ENCODE assay signal across 21 mouse cellular contexts in the genomic region with DNA sequence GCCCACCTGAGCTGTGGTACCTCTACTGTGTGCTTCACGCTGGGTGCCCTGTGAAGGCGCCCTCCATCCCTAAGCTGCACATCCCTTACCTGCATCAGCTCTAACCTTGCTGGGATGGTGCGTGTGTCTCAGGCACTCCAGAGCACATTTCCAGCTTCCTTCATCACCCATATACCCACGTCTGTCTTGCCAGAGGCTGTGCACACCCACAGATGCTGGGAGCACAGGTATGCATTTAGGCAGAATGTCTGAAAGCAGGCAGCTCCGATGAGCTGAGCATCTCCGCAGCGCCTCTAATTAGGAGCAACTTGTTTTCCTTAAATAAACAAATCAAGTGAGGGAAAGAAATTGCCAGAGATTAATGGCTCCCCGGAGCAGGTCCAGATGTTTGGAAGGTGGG. TPM values are rescaled to one million over a fixed set of nuclear protein-coding genes. Genes with fewer than 3 reads are reported as not detected.
DNase-seq lines count a peak whose midpoint lies in the region; ATAC-seq and TF ChIP-seq lines count a peak whose summit lies in the region.
"Had no signal": no experiment of that assay in that cellular context is flagged by ENCODE, and none has a peak within 500 bp of the region (broad histone marks: within the 10 kb centered on the region; RNA-seq: fewer than 3 reads in every experiment).

No protein-coding gene starts in this region.

- no peaks in the 10 kb centered on the region for H3K27me3 ChIP-seq in cerebellum, adult 2 months (ENCODE audit: control insufficient read depth, insufficient read depth, low read length)
- H3K27me3 ChIP-seq in hindbrain, postnatal 0 days (ENCODE audit: insufficient read depth, low read length) = no peaks in the 10 kb centered on the region
- H3K27me3 ChIP-seq in neural tube, embryonic 14.5 days (ENCODE audit: control insufficient read depth, insufficient read depth, low read length) = no peaks in the 10 kb centered on the region

- TF ChIP-seq POLR2A in cerebellum, adult 2 months (IDR thresholded peaks at IDR 0.05; ENCODE audit: borderline replicate concordance, insufficient read depth, low read length) = no peak

- peak in 1 of 2 experiments; percentile 59 for DNase-seq in cerebellum, adult 2 months
- DNase-seq in cerebellum, postnatal 4 days (ENCODE audit: low spot score in 2 of 2) = no peak
- no peak for DNase-seq in layer of hippocampus, adult 2 months (ENCODE audit: low spot score in 2 of 2)
- no peak for DNase-seq in layer of hippocampus, adult 8-10 months (ENCODE audit: low spot score in 2 of 2)
- DNase-seq in hindbrain, postnatal 0 days (ENCODE audit: low spot score) = no peak
- no peak for DNase-seq in layer of hippocampus, postnatal 10 days (ENCODE audit: low spot score in 2 of 2)
- no peak for DNase-seq in gastrocnemius, adult 8-10 months (ENCODE audit: low spot score in 2 of 2)
- DNase-seq: embryo, embryonic 11 days; gastrocnemius, adult 2 months; heart, adult 11 months; kidney, adult 11 months; kidney, postnatal 10 days; layer of hippocampus, adult 9-11 months; retina, postnatal 1 day; thymus, postnatal 4 days had no signal

- H3K9ac ChIP-seq in hindbrain, postnatal 0 days (replicated peaks; ENCODE audit: low read length) = no peak overlapping the region
- no peak overlapping the region; the same call in 1 of the 2 replicates for H3K9ac ChIP-seq in neural tube, embryonic 14.5 days (replicated peaks; ENCODE audit: low read depth, low read length)
- H3K9ac ChIP-seq: embryonic facial prominence, embryonic 15.5 days; liver, embryonic 15.5 days had no signal

- WGBS in cerebellum, adult 2 months = 15% methylated on average over 8 of the region's 8 CpGs
- 67% methylated on average over 8 of the region's 8 CpGs for WGBS in hindbrain, postnatal 0 days
- 69% methylated on average over 8 of the region's 8 CpGs for WGBS in neural tube, embryonic 14.5 days

- H3K4me3 ChIP-seq in cerebellum, adult 2 months (replicated peaks; ENCODE audit: insufficient read depth, low read depth, low read length) = peak overlapping the region; percentile 90
- H3K4me3 ChIP-seq in layer of hippocampus, adult 2 months = peak overlapping the region; percentile 83
- no peak overlapping the region for H3K4me3 ChIP-seq in hindbrain, postnatal 0 days (ENCODE audit: low read length)
- peak overlapping the region; percentile 7; the same call in 1 of the 2 replicates for H3K4me3 ChIP-seq in neural tube, embryonic 14.5 days (ENCODE audit: low read depth, low read length)
- H3K4me3 ChIP-seq: embryonic facial prominence, embryonic 15.5 days; gastrocnemius, adult 2 months; liver, embryonic 15.5 days; megakaryocyte, embryonic 14.5 days had no signal

- H3K9me3 ChIP-seq in hindbrain, postnatal 0 days (ENCODE audit: low read length) = no peaks in the 10 kb centered on the region
- no peaks in the 10 kb centered on the region for H3K9me3 ChIP-seq in neural tube, embryonic 14.5 days (ENCODE audit: control insufficient read depth, low read length)
- H3K9me3 ChIP-seq: embryonic facial prominence, embryonic 15.5 days; liver, embryonic 15.5 days; megakaryocyte, embryonic 14.5 days had no signal

- TF ChIP-seq CTCF in cerebellum, adult 2 months (IDR thresholded peaks at IDR 0.05; ENCODE audit: borderline replicate concordance, insufficient read depth, low read depth, low read length) = no peak
- no peak for TF ChIP-seq CTCF in layer of hippocampus, adult 2 months (conservative IDR thresholded peaks at IDR 0.05)
- TF ChIP-seq CTCF in hindbrain, postnatal 0 days (IDR thresholded peaks at IDR 0.05; ENCODE audit: low read depth) = no peak

- H3K36me3 ChIP-seq in hindbrain, postnatal 0 days (ENCODE audit: insufficient read depth, low read length) = no peaks in the 10 kb centered on the region
- H3K36me3 ChIP-seq in neural tube, embryonic 14.5 days (ENCODE audit: control insufficient read depth, insufficient read depth, low read length) = no peaks in the 10 kb centered on the region
- H3K36me3 ChIP-seq: embryonic facial prominence, embryonic 15.5 days; liver, embryonic 15.5 days had no signal

- ATAC-seq in hindbrain, postnatal 0 days = no peak
- ATAC-seq in neural tube, embryonic 14.5 days (ENCODE audit: low read depth) = no peak
- ATAC-seq: lung, postnatal 0 days had no signal

- H3K4me1 ChIP-seq in cerebellum, adult 2 months (ENCODE audit: control insufficient read depth, insufficient read depth, low read length) = peaks cover 10% of the 10 kb centered on the region; the same call in 1 of the 2 replicates
- peaks cover 15% of the 10 kb centered on the region; the same call in 1 of the 2 replicates for H3K4me1 ChIP-seq in hindbrain, postnatal 0 days (ENCODE audit: insufficient read depth, low read length)
- peaks cover 25% of the 10 kb centered on the region for H3K4me1 ChIP-seq in neural tube, embryonic 14.5 days (ENCODE audit: control insufficient read depth, insufficient read depth, low read length)
- H3K4me1 ChIP-seq: liver, embryonic 15.5 days; megakaryocyte, embryonic 14.5 days had no signal

- H3K4me2 ChIP-seq in hindbrain, postnatal 0 days (ENCODE audit: low read depth, low read length) = peak overlapping the region; percentile 67
- H3K4me2 ChIP-seq in neural tube, embryonic 14.5 days (ENCODE audit: low read depth, low read length) = peak overlapping the region; percentile 65
- H3K4me2 ChIP-seq: liver, embryonic 15.5 days had no signal

- H3K27ac ChIP-seq in cerebellum, adult 2 months (ENCODE audit: insufficient read depth, low read length) = peak overlapping the region; percentile 100
- H3K27ac ChIP-seq in layer of hippocampus, adult 2 months = peak overlapping the region; percentile 97
- H3K27ac ChIP-seq in hindbrain, postnatal 0 days = no peak overlapping the region
- H3K27ac ChIP-seq in neural tube, embryonic 14.5 days (ENCODE audit: low read depth, low read length) = no peak overlapping the region
- H3K27ac ChIP-seq: embryonic facial prominence, embryonic 15.5 days; gastrocnemius, adult 2 months; liver, embryonic 15.5 days had no signal

RNA-seq across cellular contexts. Expression of a gene that starts 3.9 kb away (rescaled TPM):
- polyA plus RNA-seq in cerebellum, adult 2 months (2012; rRNA removed) = 113 and 136 TPM in 2 replicates
- total RNA-seq in layer of hippocampus, adult 2 months (2021) = 10 to 100 TPM; 85.0 to 89.1 TPM
- 10 to 100 TPM; 64.7 to 84.8 (median 76.0) TPM for total RNA-seq in layer of hippocampus, adult 8-10 months (2022)
- 25.1 and 33.8 TPM in 2 replicates for total RNA-seq in hindbrain, postnatal 0 days (2014; rRNA removed)
- 8.9 and 9.8 TPM in 2 replicates for polyA plus RNA-seq in hindbrain, postnatal 0 days (2015; fragmentation: Nextera tagmentation; extraction: Ambion mirVana)
- polyA plus RNA-seq in neural tube, embryonic 14.5 days (2014; fragmentation: Nextera tagmentation; extraction: Ambion mirVana) = 19.9 and 20.3 TPM in 2 replicates
- 10 to 100 TPM; 58.0 to 63.4 TPM for total RNA-seq in layer of hippocampus, postnatal 10 days (2021)
- under 1 TPM; 0.13 to 0.29 (median 0.15) TPM for total RNA-seq in gastrocnemius, adult 8-10 months (2022)
- total RNA-seq: hematopoietic stem cell, adult 5-6 weeks had no signal

Comparison
In these comparisons a context has a peak if more than half of its experiments do, and no peak if none do; other contexts are left out.
1. H3K27ac ChIP-seq: peak in cerebellum, adult 2 months (single experiment) and layer of hippocampus, adult 2 months (single experiment); none in hindbrain, postnatal 0 days (single experiment) and neural tube, embryonic 14.5 days (single experiment).
2. RNA of a gene that starts 3.9 kb away (total RNA-seq): 85.0 to 89.1 TPM in layer of hippocampus, adult 2 months, 64.7 to 84.8 TPM in layer of hippocampus, adult 8-10 months, 58.0 to 63.4 TPM in layer of hippocampus, postnatal 10 days and 25.1 to 33.8 TPM in hindbrain, postnatal 0 days; 0.13 to 0.29 TPM in gastrocnemius, adult 8-10 months; every median in the first group is over 10 times any median in the second.